Mouse (Mus musculus) frontal cortex, adult (tissue): ENCODE measurements around the gene Tmtc2.

ENCODE experiments used
- ATAC-seq: cut with Nextera tagmentation; 2 replicates; pipeline ENCODE4 v1.9.2; 2017; ENCODE audit warnings: mild to moderate bottlenecking, moderate library complexity, mixed read lengths; ENCODE audit not compliant: low TSS enrichment

Gene Tmtc2

GRCm38 (mm10) chr10:105573908-105574694 is at the start of gene Tmtc2:
Tmtc2 (minus strand) TSS chr10:105574451.
- peak; percentile 80 for ATAC-seq

GRCm38 (mm10) chr10:105612117-105612516 is 37.9 kb upstream of the Tmtc2 start:
- peak; percentile 94 for ATAC-seq

- no peak for ATAC-seq
Observed at GRCm38 (mm10) chr10:105598826-105599225, 24.6 kb upstream of the Tmtc2 start.

GRCm38 (mm10) chr10:105597226-105597625 is 23.0 kb upstream of the Tmtc2 start:
- no peak for ATAC-seq

DNA sequence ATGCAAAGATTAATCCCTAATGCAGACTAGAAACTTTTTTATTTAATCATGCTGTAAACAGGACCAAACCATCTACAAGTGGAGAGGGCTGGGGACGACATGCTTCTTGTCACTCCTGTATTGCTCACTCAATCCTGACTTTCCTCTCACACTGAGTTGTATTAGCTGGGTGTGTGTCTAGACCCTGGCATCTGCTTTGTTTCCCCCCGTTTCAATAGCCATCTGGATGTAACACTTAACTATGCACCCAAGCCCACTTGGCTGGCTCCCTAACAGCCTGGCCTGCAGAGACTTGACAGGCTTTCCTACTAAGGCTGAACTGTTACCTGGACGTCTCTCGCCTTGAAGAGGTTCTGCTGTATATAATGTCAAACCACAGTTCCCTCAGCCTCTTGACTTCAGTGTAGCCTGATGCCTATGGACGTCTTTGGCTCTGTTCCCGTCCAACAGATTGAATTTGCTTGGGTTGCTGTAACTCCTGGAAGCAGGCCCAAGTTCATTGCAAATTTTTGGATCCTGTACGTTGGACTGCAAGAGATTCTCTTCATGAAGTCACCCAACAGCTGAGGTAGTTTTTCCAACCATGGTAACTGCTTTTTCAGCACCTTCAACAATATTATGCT is 21.3 kb upstream of the Tmtc2 start:
- no peak for ATAC-seq

- ATAC-seq, result no peak
Observed at GRCm38 (mm10) chr10:105588141-105588540, 13.9 kb upstream of the Tmtc2 start.

- no peak for ATAC-seq
Observed at GRCm38 (mm10) chr10:105579318-105579717, 5.1 kb upstream of the Tmtc2 start.

DNA sequence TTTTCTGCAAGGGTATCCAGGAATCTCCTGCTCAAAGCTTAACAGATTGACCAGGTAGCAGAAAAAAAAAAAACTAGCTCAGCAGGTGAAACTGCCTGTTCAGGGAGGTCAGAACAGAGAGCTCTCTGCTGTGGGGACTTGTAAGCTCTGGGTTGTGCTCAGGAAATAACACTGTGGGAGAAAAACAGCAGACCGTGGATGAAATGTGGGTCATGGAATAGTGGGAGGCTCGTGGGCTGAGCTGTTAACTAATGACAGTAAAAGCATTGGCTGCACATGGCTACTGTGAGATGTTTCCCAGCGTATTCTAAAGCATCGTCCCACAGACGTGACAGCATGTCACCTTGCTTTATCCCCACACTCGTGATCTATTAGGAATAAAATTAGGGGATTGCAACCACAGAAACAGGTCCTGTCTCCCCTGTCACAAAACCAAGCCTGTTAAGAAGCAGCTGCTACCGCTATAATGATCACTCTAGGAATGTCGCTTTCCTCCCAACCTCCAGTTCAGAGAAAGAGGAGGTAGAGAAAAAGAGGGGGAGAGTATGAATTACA is 4.1 kb upstream of the Tmtc2 start:
- ATAC-seq, result peak; percentile 17; the same call in 1 of the 2 replicates

DNA sequence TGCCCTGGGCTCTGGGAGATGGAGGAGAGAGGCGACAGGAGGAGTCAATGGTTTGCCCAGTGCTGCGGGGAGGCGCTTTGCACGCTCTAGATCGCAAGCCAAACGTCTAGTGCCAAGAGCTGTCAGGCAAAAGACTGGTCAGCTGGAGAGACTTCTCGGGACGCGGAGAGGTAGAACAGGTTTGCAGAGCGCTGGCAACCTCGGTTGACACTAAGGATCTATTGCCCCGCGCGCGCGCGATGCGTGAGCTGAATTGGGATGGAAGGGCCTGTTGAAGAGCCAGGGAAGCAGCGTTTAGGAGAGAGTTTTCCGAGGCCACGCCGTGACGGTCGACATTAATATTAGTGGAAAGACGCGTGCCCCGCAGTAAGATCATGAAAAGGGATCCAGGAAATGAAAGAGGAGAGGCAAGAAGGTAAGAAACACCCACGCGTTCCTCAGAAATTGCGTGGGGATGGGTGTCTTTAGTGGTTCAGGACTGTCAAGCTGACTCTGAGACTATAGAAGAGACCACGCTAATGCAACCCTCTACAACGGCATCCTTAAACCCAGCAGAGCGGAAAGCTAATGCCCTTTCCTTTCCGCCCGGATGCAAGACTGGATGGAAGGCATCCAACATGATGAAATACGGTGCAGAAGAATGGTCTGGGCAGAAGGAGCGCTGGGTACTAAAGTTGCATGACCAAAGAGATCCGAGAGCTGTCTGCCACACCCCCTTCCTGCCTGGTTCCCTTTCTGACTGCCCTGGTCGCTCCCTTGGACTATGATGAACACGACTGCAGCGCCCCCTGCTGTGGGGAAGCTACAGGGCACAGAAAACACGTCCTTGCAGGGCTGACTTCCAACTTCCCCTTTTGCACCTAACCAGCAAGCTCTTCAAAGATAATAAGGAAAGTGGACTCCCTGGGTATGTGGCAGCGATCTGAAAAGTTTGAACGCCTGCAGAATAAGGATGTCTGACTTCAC is 727 bp upstream of the Tmtc2 start:
- ATAC-seq, result peak; percentile 59

DNA sequence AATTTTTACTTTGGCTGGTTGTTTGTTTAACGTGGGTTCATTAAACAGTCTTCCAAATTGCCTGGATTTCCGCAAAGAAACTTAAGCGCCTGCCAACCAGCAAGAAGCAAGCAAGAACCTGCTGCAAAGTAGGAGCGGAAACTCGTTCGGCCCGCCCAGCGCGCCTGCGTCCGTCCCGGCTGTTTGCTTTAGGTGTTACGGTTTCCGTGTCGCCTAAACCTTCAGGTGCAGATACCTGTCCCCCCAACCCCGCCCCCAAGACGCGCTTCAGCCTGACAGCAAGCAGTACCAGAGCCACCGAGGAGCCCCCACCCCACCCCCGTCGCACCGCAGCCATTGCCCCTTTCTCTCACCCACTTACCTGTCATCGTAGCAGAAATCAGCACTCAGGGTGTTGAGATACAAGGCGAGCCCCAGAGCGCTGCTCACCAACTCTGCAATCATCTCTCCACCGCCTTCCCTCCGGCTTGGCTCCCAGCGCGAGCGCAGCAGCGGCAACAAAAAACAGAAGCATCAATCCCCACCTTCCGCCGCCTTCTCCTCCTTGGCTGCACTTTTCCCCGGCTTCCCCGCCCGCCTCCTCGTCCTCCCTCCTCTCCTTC is 844 bp downstream of the Tmtc2 start:
- ATAC-seq, result no peak

- ATAC-seq, result no peak
Observed at GRCm38 (mm10) chr10:105572829-105573228, 1.4 kb downstream of the Tmtc2 start.

DNA sequence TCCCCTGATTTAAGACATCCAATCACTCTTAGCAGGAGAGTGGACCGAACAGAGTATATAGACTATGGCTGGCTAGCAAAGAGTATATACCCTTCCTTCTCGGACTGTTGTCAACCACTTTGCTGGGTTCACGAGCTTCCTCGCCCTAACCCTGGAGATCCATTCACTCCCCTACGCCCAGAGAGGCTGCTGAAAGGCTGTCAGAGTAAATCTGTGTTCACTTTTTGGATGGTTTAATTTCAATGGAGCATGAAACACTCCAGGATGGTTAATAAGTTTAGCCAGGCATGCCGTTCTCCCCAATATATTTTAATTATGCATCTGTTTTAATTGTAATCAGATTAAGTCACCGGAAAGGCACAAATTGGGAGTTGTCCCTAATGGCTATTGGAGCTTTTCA is 1.9 kb downstream of the Tmtc2 start:
- no peak for ATAC-seq

- ATAC-seq, result no peak
Observed at GRCm38 (mm10) chr10:105571831-105572230, 2.4 kb downstream of the Tmtc2 start.

DNA sequence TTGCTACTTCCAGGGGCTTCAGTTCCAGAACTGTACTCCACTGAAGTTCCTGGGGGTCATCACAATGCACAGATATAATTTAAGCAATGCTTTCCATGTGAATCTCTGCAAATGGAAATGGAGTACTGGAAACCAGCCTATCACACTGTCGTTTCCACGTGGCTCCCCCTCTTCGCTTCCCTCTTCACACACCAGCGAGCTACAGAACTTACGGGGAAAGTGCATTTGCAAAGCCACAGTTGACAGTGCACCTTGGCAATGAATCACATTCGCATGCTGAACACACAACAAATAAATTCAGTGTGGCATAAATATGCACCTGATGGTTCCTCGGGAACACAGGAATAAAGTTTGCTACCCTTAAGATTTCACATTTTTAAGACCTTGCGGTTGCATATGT is 3.2 kb downstream of the Tmtc2 start:
- no peak for ATAC-seq

- ATAC-seq, result no peak
Observed at GRCm38 (mm10) chr10:105569573-105569972, 4.7 kb downstream of the Tmtc2 start.

GRCm38 (mm10) chr10:105567825-105568531 is 6.3 kb downstream of the Tmtc2 start:
- no peak for ATAC-seq

DNA sequence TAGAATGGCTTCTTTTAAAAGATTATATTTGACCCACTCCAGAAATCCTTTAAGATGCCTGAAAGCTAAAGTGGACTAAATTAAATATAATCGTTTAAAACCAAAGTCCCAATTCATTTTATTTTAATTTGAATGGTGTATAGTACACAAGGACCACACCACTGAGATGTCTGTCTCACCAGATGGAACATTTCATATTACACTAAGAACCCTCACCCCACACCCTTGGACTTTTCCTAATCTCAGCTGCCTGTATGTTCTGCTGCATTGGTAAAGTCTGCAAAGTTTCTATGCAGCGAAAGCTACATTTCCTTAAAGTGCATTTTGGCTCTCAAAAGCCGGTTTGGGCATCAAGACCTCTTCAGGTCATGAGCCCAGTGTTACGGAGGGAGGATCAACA is 12.7 kb downstream of the Tmtc2 start:
- no peak for ATAC-seq

DNA sequence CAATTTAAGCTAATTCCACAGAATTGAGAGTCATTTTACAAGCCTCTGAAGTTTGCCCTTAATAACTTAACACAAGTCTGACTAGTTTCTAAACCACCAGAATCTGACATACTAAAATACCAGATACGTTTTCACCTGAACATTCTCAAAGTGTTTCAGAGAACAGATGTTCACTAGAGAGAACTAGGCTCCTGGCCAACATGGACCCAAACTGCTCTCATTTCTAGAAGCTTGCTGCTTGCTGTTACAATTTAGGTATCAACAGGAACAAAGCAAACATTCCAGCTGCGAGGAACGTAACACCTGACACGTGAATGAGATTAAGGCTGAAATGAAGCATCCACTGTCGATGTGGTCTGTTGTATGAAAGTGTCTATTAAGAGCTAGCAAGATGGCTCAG is 16.7 kb downstream of the Tmtc2 start:
- peak; percentile 54 for ATAC-seq

DNA sequence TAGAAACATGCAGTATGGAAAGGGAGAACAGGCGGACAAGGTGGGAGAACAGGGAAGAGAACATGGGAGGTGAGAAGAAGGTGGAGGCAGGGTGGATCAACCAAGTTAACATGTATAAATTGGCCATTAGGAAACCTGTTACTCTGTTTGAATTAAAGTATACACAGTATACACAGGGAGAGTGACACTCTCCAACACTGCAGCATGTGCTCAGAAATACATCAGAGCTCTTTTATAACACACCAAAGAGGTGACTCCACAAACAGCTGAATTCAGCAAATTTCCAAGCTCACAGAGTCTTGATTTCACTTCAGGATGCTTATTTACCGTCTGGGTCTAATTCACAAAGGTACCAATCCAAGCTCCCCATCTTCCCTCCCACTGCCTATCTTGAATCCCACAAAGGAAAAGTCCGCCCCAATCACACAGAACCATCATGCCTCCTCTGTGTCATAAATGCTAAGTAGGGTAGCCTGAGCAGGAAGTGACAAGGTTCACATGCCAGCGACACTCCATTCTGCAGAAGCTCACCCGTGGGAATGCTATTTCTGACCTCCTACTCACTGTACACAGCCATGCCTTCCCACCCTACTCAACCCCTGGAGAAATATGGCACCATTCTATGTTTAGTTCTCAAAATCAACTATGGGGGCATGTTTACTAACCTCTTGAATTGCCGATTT is 17.2 kb downstream of the Tmtc2 start:
- peak; percentile 35 for ATAC-seq

DNA sequence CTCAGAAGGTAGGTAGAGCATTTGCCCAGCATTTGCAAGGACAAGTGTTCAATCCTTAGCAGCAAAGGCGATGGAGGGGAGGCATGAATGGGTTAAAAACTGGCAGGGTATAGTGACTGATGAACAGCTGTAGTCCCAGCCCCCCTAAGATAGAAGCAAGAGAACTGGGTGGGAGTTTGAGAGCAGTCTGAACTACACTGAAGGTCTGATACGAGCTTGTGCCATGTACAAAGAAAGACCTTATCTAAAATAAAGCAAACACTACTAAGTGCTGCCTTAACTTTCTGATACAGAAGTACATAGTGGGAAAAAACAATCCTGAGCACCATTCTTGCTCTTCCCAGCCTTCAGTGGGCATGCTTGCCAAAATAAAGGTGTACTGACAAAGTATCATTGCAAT is 20.1 kb downstream of the Tmtc2 start:
- ATAC-seq, result no peak
